Mouse (Mus musculus): ENCODE results near the gene Mesd. TPM values are rescaled to one million over a fixed set of nuclear protein-coding genes. Genes with fewer than 3 reads are reported as not detected.

Gene Mesd
- total and polyA plus RNA-seq, 3 experiments = 28.7 to 68.0 (median 41.0) TPM

- DNase-seq (ENCODE audit: low spot score) (no peak), ATAC-seq (ENCODE audit: extremely low read depth, insufficient number of reproducible peaks, low FRiP score, poor library complexity, severe bottlenecking) (no peak)
- H3K36me3 ChIP-seq (replicated peaks) = no peaks in the 10 kb centered on the region
- no peaks in the 10 kb centered on the region for H3K9me3 ChIP-seq (replicated peaks)
- no peak for TF ChIP-seq GATA1 (IDR thresholded peaks at IDR 0.05; ENCODE audit: borderline replicate concordance, low read length)
- TF ChIP-seq POLR2AphosphoS5 (IDR thresholded peaks at IDR 0.05; ENCODE audit: insufficient replicate concordance, low read depth, low read length) = no peak
- TF ChIP-seq TAL1 (conservative IDR thresholded peaks at IDR 0.05; ENCODE audit: low read depth, low read length) = no peak
- no peak for TF ChIP-seq GATA2 (IDR thresholded peaks at IDR 0.05; ENCODE audit: borderline replicate concordance, low read depth, low read length)
- no peak for TF ChIP-seq CTCF (IDR thresholded peaks at IDR 0.05; ENCODE audit: low read depth, low read length)
- H3K4me3 ChIP-seq (ENCODE audit: low read depth, low read length) = no peak overlapping the region
- peaks cover 15% of the 10 kb centered on the region for H3K4me1 ChIP-seq (ENCODE audit: insufficient read depth, low read depth, low read length)
- peaks cover 17% of the 10 kb centered on the region for H3K27me3 ChIP-seq (ENCODE audit: insufficient read depth, low read length)
Observed at GRCm38 (mm10) chr7:83847187-83848075, 36.8 kb upstream of the Mesd start.

- Histone ChIP-seq H3K4me3 (ENCODE audit: low read depth, low read length) (no peak overlapping the region), H3K27me3 (ENCODE audit: insufficient read depth, low read length) (peaks cover 8% of the 10 kb centered on the region), H3K4me1 (ENCODE audit: insufficient read depth, low read depth, low read length) (peaks cover 24% of the 10 kb centered on the region), H3K9me3 (replicated peaks) (no peaks in the 10 kb centered on the region), H3K36me3 (replicated peaks) (no peaks in the 10 kb centered on the region)
- no peak; the same call in 1 of the 2 replicates for ATAC-seq (ENCODE audit: extremely low read depth, insufficient number of reproducible peaks, low FRiP score, poor library complexity, severe bottlenecking)
- DNase-seq (ENCODE audit: low spot score) = no peak
- TF ChIP-seq GATA1 (IDR thresholded peaks at IDR 0.05; ENCODE audit: borderline replicate concordance, low read length) (no peak), GATA2 (IDR thresholded peaks at IDR 0.05; ENCODE audit: borderline replicate concordance, low read depth, low read length) (no peak), CTCF (IDR thresholded peaks at IDR 0.05; ENCODE audit: low read depth, low read length) (no peak), POLR2AphosphoS5 (IDR thresholded peaks at IDR 0.05; ENCODE audit: insufficient replicate concordance, low read depth, low read length) (no peak), TAL1 (conservative IDR thresholded peaks at IDR 0.05; ENCODE audit: low read depth, low read length) (no peak)
Observed at GRCm38 (mm10) chr7:83851569-83852380, 32.5 kb upstream of the Mesd start.

DNA sequence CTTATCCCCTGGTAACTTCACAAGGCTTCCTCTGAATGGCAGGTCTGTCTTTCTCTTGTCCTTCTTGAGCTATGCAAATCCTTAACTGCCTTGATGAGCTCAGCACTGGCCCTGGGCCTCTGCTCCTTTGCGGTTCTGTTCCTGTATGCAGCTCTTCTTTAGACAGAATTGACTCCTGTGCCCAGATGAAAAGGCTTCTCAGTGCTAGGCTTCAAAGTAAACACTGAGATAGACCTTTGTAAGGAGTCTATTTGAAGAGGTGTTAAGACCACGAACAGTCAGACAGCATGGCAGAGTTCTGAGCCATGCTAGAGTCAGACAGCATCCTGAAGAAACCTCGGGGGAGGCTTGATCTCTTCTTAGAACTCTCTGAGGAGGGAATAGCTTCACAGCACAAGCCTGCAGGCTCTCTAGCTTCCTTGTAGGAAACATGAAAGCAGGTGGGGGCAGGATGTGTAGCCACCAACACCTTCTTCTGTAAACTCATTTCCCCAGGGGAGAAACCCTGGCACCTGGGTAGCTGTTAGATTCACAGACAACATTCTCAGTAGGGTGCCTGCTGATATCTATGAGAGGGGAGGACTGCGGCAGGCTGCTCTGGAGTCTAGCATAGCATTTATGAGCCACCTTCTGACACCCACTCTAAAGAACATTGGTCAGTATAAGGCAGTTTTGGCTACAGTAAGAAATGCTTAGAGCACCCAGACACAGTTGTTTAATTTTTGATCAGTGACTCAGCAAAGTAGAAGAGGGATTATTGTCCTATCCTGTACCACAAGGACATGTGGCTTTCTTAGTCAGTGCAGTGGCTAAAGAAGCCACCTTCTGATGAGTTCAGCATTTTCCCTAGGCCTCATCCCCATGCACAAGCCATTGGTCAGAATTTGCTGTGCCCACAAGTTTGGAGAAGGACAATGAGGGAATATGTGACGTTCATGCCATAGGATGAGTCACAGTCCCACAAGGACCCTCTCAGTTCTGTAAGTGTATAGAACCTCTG, 31.6 kb upstream of the Mesd start:
- no peak overlapping the region for H3K4me3 ChIP-seq (ENCODE audit: low read depth, low read length)
- H3K9me3 ChIP-seq (replicated peaks) = no peaks in the 10 kb centered on the region
- H3K36me3 ChIP-seq (replicated peaks) = no peaks in the 10 kb centered on the region
- peaks cover 24% of the 10 kb centered on the region for H3K4me1 ChIP-seq (ENCODE audit: insufficient read depth, low read depth, low read length)
- ATAC-seq (ENCODE audit: extremely low read depth, insufficient number of reproducible peaks, low FRiP score, poor library complexity, severe bottlenecking) (no peak; the same call in 1 of the 2 replicates), DNase-seq (ENCODE audit: low spot score) (no peak)
- no peak for TF ChIP-seq GATA2 (IDR thresholded peaks at IDR 0.05; ENCODE audit: borderline replicate concordance, low read depth, low read length)
- TF ChIP-seq GATA1 (IDR thresholded peaks at IDR 0.05; ENCODE audit: borderline replicate concordance, low read length) = no peak
- TF ChIP-seq CTCF (IDR thresholded peaks at IDR 0.05; ENCODE audit: low read depth, low read length) = no peak
- no peak for TF ChIP-seq TAL1 (conservative IDR thresholded peaks at IDR 0.05; ENCODE audit: low read depth, low read length)
- TF ChIP-seq POLR2AphosphoS5 (IDR thresholded peaks at IDR 0.05; ENCODE audit: insufficient replicate concordance, low read depth, low read length) = no peak
- H3K27me3 ChIP-seq (ENCODE audit: insufficient read depth, low read length) = 0 out of 2 replicates have a peak, but pooled peaks cover 3% of the 10 kb centered on the region

GRCm38 (mm10) chr7:83855203-83855602, 29.1 kb upstream of the Mesd start:
- H3K36me3 ChIP-seq (replicated peaks) = no peaks in the 10 kb centered on the region
- no peaks in the 10 kb centered on the region for H3K9me3 ChIP-seq (replicated peaks)
- peaks cover 24% of the 10 kb centered on the region for H3K4me1 ChIP-seq (ENCODE audit: insufficient read depth, low read depth, low read length)
- H3K27me3 ChIP-seq (ENCODE audit: insufficient read depth, low read length) = peaks cover 3% of the 10 kb centered on the region; the same call in 1 of the 2 replicates
- H3K4me3 ChIP-seq (ENCODE audit: low read depth, low read length) = no peak overlapping the region
- TF ChIP-seq CTCF (IDR thresholded peaks at IDR 0.05; ENCODE audit: low read depth, low read length) (no peak), GATA1 (IDR thresholded peaks at IDR 0.05; ENCODE audit: borderline replicate concordance, low read length) (no peak), TAL1 (conservative IDR thresholded peaks at IDR 0.05; ENCODE audit: low read depth, low read length) (no peak), POLR2AphosphoS5 (IDR thresholded peaks at IDR 0.05; ENCODE audit: insufficient replicate concordance, low read depth, low read length) (no peak), GATA2 (IDR thresholded peaks at IDR 0.05; ENCODE audit: borderline replicate concordance, low read depth, low read length) (no peak)
- no peak for DNase-seq (ENCODE audit: low spot score)
- no peak for ATAC-seq (ENCODE audit: extremely low read depth, insufficient number of reproducible peaks, low FRiP score, poor library complexity, severe bottlenecking)

DNA sequence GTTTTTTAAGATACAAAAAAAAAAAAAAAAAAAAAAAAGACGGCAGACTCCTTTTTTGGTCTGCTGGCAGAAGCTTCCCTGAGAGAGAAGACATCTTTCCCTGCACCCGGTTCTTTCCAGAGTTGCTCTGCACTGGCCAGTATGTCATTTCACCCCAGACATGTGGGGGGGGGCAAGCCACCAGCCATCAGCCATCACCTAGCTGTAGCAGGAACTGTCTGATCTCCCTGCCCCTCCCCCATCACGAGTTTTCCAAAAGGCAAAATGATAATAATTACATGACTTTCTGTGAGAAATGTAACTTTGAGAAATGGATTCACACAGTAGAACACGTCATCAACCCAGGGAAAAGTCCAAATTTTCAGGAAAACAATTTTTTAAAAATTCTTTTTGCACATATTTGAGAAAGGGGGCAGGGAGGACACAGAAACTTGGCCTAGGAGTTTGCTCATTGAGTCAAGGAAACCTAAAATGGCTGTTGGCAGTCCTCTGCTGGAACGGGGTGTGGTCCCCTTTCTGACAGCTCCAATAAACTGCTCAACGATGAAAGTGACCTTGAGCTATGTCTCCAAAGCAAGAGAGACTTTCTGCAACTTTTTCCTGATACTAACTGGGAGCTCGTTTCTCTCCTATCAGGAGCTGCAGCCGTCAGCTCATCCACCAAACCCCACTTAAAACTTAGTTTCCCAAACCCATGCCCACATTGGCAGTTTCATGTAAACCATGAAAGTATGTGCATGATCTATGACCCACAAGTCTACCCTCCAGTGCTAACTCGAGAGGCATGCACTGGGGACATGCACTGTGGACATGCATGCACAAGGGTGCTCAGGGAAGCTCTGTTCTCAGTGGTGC, 27.7 kb upstream of the Mesd start:
- H3K4me1 ChIP-seq (ENCODE audit: insufficient read depth, low read depth, low read length) = peaks cover 19% of the 10 kb centered on the region
- DNase-seq (ENCODE audit: low spot score) (no peak), ATAC-seq (ENCODE audit: extremely low read depth, insufficient number of reproducible peaks, low FRiP score, poor library complexity, severe bottlenecking) (no peak)
- peaks cover 5% of the 10 kb centered on the region for H3K27me3 ChIP-seq (ENCODE audit: insufficient read depth, low read length)
- TF ChIP-seq TAL1 (conservative IDR thresholded peaks at IDR 0.05; ENCODE audit: low read depth, low read length) (no peak), CTCF (IDR thresholded peaks at IDR 0.05; ENCODE audit: low read depth, low read length) (no peak)
- H3K4me3 ChIP-seq (ENCODE audit: low read depth, low read length) = no peak overlapping the region
- no peaks in the 10 kb centered on the region for H3K36me3 ChIP-seq (replicated peaks)
- H3K9me3 ChIP-seq (replicated peaks) = no peaks in the 10 kb centered on the region
